Mouse (Mus musculus): ENCODE measurements around the gene Olfr1375. TPM values are rescaled to one million over a fixed set of nuclear protein-coding genes. Genes with fewer than 3 reads are reported as not detected.
"Not testable (repeated sequence)": the region's sequence is repeated elsewhere in the genome, so short reads cannot be mapped to it uniquely, and the experiment has no call there.

Gene Olfr1375
- polyA plus RNA-seq (2015; fragmentation: Nextera tagmentation; extraction: Ambion mirVana) = not detected in 2 replicates

DNA sequence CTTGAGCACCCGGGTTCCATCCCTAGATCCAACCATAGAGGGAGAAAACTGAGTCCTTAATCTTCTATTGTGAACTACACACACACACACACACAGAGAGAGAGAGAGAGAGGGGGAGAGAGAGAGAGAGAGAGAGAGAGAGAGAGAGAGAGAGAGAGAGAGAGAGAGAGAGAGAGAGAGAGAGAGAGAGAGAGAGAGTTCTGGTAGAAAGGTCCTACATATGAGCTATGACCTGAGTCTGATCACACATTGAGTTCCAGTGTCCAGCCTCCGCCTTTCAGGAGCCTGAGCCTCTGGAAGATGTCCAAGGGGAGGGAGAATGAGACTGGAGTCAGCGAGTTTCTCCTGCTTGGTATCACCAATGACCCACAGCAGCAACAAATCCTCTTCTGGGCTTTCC lies at the start of gene Olfr1375:
Olfr1375 (plus strand) TSS at position 301 of the 400 bp plus-strand sequence.
- H3K4me2 ChIP-seq (ENCODE audit: low read depth, low read length); H3K27ac ChIP-seq (ENCODE audit: low read length); H3K4me3 ChIP-seq (ENCODE audit: low read depth, low read length); H3K4me1 ChIP-seq (ENCODE audit: control insufficient read depth, low read depth, low read length); H3K9me3 ChIP-seq (replicated peaks; ENCODE audit: control insufficient read depth, low read length); H3K27me3 ChIP-seq (ENCODE audit: control insufficient read depth, insufficient read depth, low read depth, low read length); H3K36me3 ChIP-seq (ENCODE audit: control insufficient read depth, insufficient read depth); H3K9ac ChIP-seq (ENCODE audit: low read depth, low read length); ATAC-seq (ENCODE audit: low read depth): not testable (repeated sequence)
- 48% methylated on average over 3 of the region's 3 CpGs for WGBS (ENCODE audit: insufficient replicate concordance)

- Histone ChIP-seq H3K4me3 (ENCODE audit: low read depth, low read length) (no peak within 1 kb of the TSS), H3K4me1 (ENCODE audit: control insufficient read depth, low read depth, low read length) (no peaks in the 10 kb centered on the region), H3K36me3 (ENCODE audit: control insufficient read depth, insufficient read depth) (no peaks in the 10 kb centered on the region), H3K27ac (ENCODE audit: low read length) (no peak within 1 kb of the TSS), H3K4me2 (ENCODE audit: low read depth, low read length) (no peak within 1 kb of the TSS), H3K9me3 (replicated peaks; ENCODE audit: control insufficient read depth, low read length) (no peaks in the 10 kb centered on the region), H3K27me3 (ENCODE audit: control insufficient read depth, insufficient read depth, low read depth, low read length) (no peaks in the 10 kb centered on the region), H3K9ac (ENCODE audit: low read depth, low read length) (no peak within 1 kb of the TSS)
- 49% methylated on average over 5 of the region's 5 CpGs for WGBS (ENCODE audit: insufficient replicate concordance)
- no peak for ATAC-seq (ENCODE audit: low read depth)
Observed at GRCm38 (mm10) chr11:51003296-51003695, 44.6 kb upstream of the Olfr1375 start, which contains the start of gene Olfr51. Gene Olfr51 (plus strand): TSS chr11:51003596.

DNA sequence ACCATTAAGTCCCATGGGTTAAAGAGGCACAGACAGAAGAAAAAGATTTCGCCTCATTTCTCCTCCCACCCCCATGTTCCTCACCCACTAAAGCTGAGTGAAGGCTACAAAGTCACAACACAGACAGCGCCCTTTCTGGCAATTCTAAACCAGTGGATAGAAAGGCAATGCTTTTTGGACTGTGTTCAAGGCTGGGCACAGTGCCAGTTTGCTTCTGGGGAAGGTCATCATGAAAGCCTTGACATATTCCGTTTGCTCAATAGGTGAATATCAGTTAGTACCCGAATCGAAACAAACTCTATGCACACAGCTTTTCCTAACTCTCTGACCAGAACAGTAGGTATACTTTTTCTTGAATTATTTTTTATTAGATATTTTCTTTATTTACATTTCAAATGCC lies 36.1 kb upstream of the Olfr1375 start:
- no peak overlapping the region for H3K4me3 ChIP-seq (ENCODE audit: low read depth, low read length)
- H3K36me3 ChIP-seq (ENCODE audit: control insufficient read depth, insufficient read depth) = no peaks in the 10 kb centered on the region
- no peak overlapping the region for H3K4me2 ChIP-seq (ENCODE audit: low read depth, low read length)
- H3K27ac ChIP-seq (ENCODE audit: low read length) = no peak overlapping the region
- no peaks in the 10 kb centered on the region for H3K9me3 ChIP-seq (replicated peaks; ENCODE audit: control insufficient read depth, low read length)
- H3K27me3 ChIP-seq (ENCODE audit: control insufficient read depth, insufficient read depth, low read depth, low read length) = no peaks in the 10 kb centered on the region
- WGBS (ENCODE audit: insufficient replicate concordance) = 55% methylated on average over 5 of the region's 5 CpGs
- H3K9ac ChIP-seq (ENCODE audit: low read depth, low read length) = no peak overlapping the region
- ATAC-seq (ENCODE audit: low read depth) = no peak
- H3K4me1 ChIP-seq (ENCODE audit: control insufficient read depth, low read depth, low read length) = no peaks in the 10 kb centered on the region

DNA sequence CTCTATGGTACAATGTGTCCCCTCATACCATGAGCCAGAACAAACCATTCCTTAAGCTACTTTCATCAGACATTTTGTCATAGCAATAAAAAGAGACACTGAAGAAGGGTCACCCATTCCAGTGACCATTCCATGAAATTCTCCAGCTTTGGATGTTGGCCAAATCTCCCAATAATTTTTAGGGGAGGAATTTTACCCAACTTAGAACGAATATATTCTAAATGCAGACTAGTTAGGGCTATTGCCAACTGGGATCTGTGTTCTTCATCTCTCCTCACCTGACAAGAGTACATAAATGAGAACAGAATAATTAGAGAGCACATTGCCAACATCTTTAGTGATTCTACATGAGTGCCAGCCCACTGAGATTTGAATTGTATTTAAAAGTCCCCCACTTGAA lies 34.0 kb upstream of the Olfr1375 start, which contains the start of gene Olfr54:
Olfr54 (plus strand) TSS at position 301 of the 400 bp plus-strand sequence.
- WGBS (ENCODE audit: insufficient replicate concordance) = 29% methylated on average over 1 of the region's 1 CpGs
- Histone ChIP-seq H3K36me3 (ENCODE audit: control insufficient read depth, insufficient read depth) (no peaks in the 10 kb centered on the region), H3K4me3 (ENCODE audit: low read depth, low read length) (no peak within 1 kb of the TSS), H3K4me2 (ENCODE audit: low read depth, low read length) (no peak within 1 kb of the TSS), H3K27ac (ENCODE audit: low read length) (no peak within 1 kb of the TSS), H3K4me1 (ENCODE audit: control insufficient read depth, low read depth, low read length) (no peaks in the 10 kb centered on the region), H3K27me3 (ENCODE audit: control insufficient read depth, insufficient read depth, low read depth, low read length) (no peaks in the 10 kb centered on the region), H3K9me3 (replicated peaks; ENCODE audit: control insufficient read depth, low read length) (no peaks in the 10 kb centered on the region), H3K9ac (ENCODE audit: low read depth, low read length) (no peak within 1 kb of the TSS)
- no peak for ATAC-seq (ENCODE audit: low read depth)

DNA sequence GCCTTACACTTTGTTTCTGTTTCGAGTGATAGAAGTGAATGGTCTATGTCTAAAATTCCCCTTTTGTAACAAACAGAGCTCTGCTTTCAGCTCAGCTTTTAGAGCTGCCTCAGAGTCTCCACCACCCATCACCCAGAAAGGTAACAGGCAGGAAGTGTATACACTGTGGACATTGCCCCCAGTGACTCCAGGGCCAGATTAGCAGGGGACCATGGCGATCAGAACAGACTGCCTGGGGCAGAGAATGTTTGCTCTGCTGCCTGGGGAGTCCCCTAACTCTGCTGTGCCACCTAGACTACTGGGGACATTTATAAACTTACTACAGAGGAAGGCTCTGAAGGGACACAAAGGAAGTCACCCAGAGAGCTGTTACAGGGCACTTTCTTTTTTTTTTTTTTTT lies 31.6 kb upstream of the Olfr1375 start:
- Histone ChIP-seq H3K27ac (ENCODE audit: low read length) (no peak overlapping the region), H3K9me3 (replicated peaks; ENCODE audit: control insufficient read depth, low read length) (no peaks in the 10 kb centered on the region), H3K4me3 (ENCODE audit: low read depth, low read length) (no peak overlapping the region), H3K4me2 (ENCODE audit: low read depth, low read length) (no peak overlapping the region), H3K27me3 (ENCODE audit: control insufficient read depth, insufficient read depth, low read depth, low read length) (no peaks in the 10 kb centered on the region), H3K4me1 (ENCODE audit: control insufficient read depth, low read depth, low read length) (no peaks in the 10 kb centered on the region), H3K36me3 (ENCODE audit: control insufficient read depth, insufficient read depth) (no peaks in the 10 kb centered on the region), H3K9ac (ENCODE audit: low read depth, low read length) (no peak overlapping the region)
- ATAC-seq (ENCODE audit: low read depth) = peak; percentile 92
- WGBS (ENCODE audit: insufficient replicate concordance) = 24% methylated on average over 2 of the region's 2 CpGs

DNA sequence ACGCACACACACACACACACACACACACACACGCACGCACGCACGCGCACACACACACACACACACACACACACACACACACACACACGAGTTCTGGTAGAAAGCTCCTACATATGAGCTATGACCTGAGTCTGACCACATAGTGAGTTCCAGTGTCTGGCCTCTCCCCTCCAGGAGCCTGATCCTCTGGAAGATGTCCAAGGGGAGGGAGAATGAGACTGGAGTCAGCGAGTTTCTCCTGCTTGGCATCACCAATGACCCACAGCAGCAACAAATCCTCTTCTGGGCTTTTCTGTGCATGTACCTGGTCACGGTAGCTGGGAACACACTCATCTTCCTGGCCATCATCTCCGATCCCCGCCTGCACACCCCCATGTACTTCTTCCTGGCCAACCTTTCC lies 21.1 kb upstream of the Olfr1375 start:
- not testable (repeated sequence) for H3K4me3 ChIP-seq (ENCODE audit: low read depth, low read length); H3K36me3 ChIP-seq (ENCODE audit: control insufficient read depth, insufficient read depth); H3K27ac ChIP-seq (ENCODE audit: low read length); H3K4me1 ChIP-seq (ENCODE audit: control insufficient read depth, low read depth, low read length); H3K27me3 ChIP-seq (ENCODE audit: control insufficient read depth, insufficient read depth, low read depth, low read length); ATAC-seq (ENCODE audit: low read depth); H3K9me3 ChIP-seq (replicated peaks; ENCODE audit: control insufficient read depth, low read length); H3K9ac ChIP-seq (ENCODE audit: low read depth, low read length); H3K4me2 ChIP-seq (ENCODE audit: low read depth, low read length)
- WGBS (ENCODE audit: insufficient replicate concordance) = 81% methylated on average over 9 of the region's 11 CpGs

DNA sequence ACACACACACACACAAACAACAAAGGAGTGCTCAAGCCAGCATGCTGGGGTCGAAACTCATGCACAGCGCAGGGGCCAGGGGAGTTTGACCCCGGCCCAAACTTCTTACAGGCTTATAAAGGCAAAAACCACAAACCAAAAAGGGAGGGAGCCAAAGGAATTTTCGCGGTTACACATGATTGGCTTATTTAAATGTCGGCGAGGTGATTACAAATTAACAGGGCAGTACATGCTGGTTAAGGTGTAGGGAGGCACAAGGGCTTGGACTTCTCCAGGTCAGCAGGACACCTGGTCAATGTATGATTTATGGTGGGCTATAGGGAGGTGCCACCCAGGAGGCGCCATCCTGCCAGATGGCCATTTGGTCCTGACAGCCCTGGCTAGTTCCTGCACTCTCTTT lies 18.5 kb upstream of the Olfr1375 start:
- not testable (repeated sequence) for H3K4me1 ChIP-seq (ENCODE audit: control insufficient read depth, low read depth, low read length); H3K4me3 ChIP-seq (ENCODE audit: low read depth, low read length); H3K27me3 ChIP-seq (ENCODE audit: control insufficient read depth, insufficient read depth, low read depth, low read length); H3K9me3 ChIP-seq (replicated peaks; ENCODE audit: control insufficient read depth, low read length); H3K9ac ChIP-seq (ENCODE audit: low read depth, low read length); H3K27ac ChIP-seq (ENCODE audit: low read length); H3K36me3 ChIP-seq (ENCODE audit: control insufficient read depth, insufficient read depth); H3K4me2 ChIP-seq (ENCODE audit: low read depth, low read length); ATAC-seq (ENCODE audit: low read depth)
- WGBS (ENCODE audit: insufficient replicate concordance) = 56% methylated on average over 8 of the region's 8 CpGs

GRCm38 (mm10) chr11:51030225-51030624 lies 17.7 kb upstream of the Olfr1375 start:
- 36% methylated on average over 2 of the region's 2 CpGs for WGBS (ENCODE audit: insufficient replicate concordance)
- Histone ChIP-seq H3K4me3 (ENCODE audit: low read depth, low read length) (no peak overlapping the region), H3K36me3 (ENCODE audit: control insufficient read depth, insufficient read depth) (no peaks in the 10 kb centered on the region), H3K27ac (ENCODE audit: low read length) (no peak overlapping the region), H3K9ac (ENCODE audit: low read depth, low read length) (no peak overlapping the region), H3K4me2 (ENCODE audit: low read depth, low read length) (no peak overlapping the region), H3K9me3 (replicated peaks; ENCODE audit: control insufficient read depth, low read length) (no peaks in the 10 kb centered on the region), H3K27me3 (ENCODE audit: control insufficient read depth, insufficient read depth, low read depth, low read length) (no peaks in the 10 kb centered on the region), H3K4me1 (ENCODE audit: control insufficient read depth, low read depth, low read length) (no peaks in the 10 kb centered on the region)
- ATAC-seq (ENCODE audit: low read depth) = no peak

DNA sequence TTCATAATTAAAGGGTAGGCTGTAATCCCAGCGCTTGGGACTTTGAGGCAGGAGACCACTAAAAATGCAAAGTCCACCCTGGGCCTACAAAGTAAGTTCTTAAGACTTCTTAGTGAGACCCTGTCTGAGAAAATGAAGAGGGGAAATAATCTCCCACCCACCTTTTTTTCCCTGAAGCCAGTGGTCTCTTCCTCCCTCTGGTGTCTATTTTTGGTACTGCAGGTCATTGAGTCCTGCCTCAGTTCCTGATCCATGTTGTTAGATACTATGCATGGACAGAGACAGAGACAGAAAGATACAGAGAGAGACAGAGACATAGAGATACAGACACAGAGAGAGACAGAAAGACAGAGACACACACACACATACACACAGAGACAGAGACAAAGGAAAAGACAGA lies 15.1 kb upstream of the Olfr1375 start:
- 10% methylated on average over 1 of the region's 1 CpGs for whole genome bisulfite sequencing (ENCODE audit: insufficient replicate concordance)

More for the DNA sequence above, 15.1 kb upstream of the Olfr1375 start:
- Histone ChIP-seq H3K36me3 (ENCODE audit: control insufficient read depth, insufficient read depth) (no peaks in the 10 kb centered on the region), H3K4me2 (ENCODE audit: low read depth, low read length) (no peak overlapping the region), H3K9me3 (replicated peaks; ENCODE audit: control insufficient read depth, low read length) (no peaks in the 10 kb centered on the region), H3K27me3 (ENCODE audit: control insufficient read depth, insufficient read depth, low read depth, low read length) (no peaks in the 10 kb centered on the region), H3K27ac (ENCODE audit: low read length) (no peak overlapping the region), H3K9ac (ENCODE audit: low read depth, low read length) (no peak overlapping the region), H3K4me1 (ENCODE audit: control insufficient read depth, low read depth, low read length) (no peaks in the 10 kb centered on the region), H3K4me3 (ENCODE audit: low read depth, low read length) (no peak overlapping the region)
- ATAC-seq (ENCODE audit: low read depth) = no peak
